Mouse (Mus musculus) heart, embryonic 13.5 days (tissue): Measurements from ENCODE around the gene Diaph2. TPM values are rescaled to one million over a fixed set of nuclear protein-coding genes. Genes with fewer than 3 reads are reported as not detected.

Experiments
- ATAC-seq: fragments of 200-750 bp; cut with Nextera tagmentation; 2 replicates; pipeline ENCODE4 v1.8.0; 2017; ENCODE audit warnings: moderate TSS enrichment; ENCODE audit not compliant: insufficient number of reproducible peaks, low FRiP score, low TSS enrichment; ENCODE audit errors: extremely low read depth
- H3K27ac ChIP-seq: fragments of 300-500 bp; sonication (generic); replicated peaks from 2 replicates; pipeline ENCODE4 v1.5.1; 2015; ENCODE audit warnings: moderate library complexity, mild to moderate bottlenecking, inconsistent platforms
- H3K27me3 ChIP-seq: fragments of 300-500 bp; sonication (generic); replicated peaks from 2 replicates; pipeline ENCODE4 v1.6.1; 2015; ENCODE audit warnings: mild to moderate bottlenecking, inconsistent platforms
- H3K36me3 ChIP-seq: fragments of 300-500 bp; sonication (generic); 2 replicates; pipeline ENCODE4 v1.6.1; 2015; ENCODE audit warnings: mild to moderate bottlenecking, inconsistent platforms
- H3K4me1 ChIP-seq: fragments of 300-500 bp; sonication (generic); 2 replicates; pipeline ENCODE4 v1.6.1; 2015; ENCODE audit warnings: inconsistent platforms
- H3K4me2 ChIP-seq: fragments of 300-500 bp; sonication (generic); 2 replicates; pipeline ENCODE4 v1.6.1; 2015; ENCODE audit warnings: inconsistent platforms, mild to moderate bottlenecking, moderate library complexity
- H3K4me3 ChIP-seq: fragments of 300-500 bp; sonication (generic); 2 replicates; pipeline ENCODE4 v1.5.1; 2015; ENCODE audit warnings: moderate library complexity, mild to moderate bottlenecking, inconsistent platforms
- H3K9ac ChIP-seq: fragments of 300-500 bp; sonication (generic); 2 replicates; pipeline ENCODE4 v1.6.1; 2015; ENCODE audit warnings: inconsistent platforms, mild to moderate bottlenecking, moderate library complexity
- H3K9me3 ChIP-seq: fragments of 300-500 bp; sonication (generic); 2 replicates; pipeline ENCODE4 v1.6.1; 2016; ENCODE audit warnings: inconsistent platforms
- WGBS: fragments of 180-500 bp; shearing (Covaris S2); methylation state at CpG from one replicate; pipeline ENCODE4 v1.1.7; 2015; ENCODE audit warnings: mixed read lengths; 5-methylcytosine and 5-hydroxymethylcytosine counted together
- polyA plus RNA-seq: library from polyadenylated mRNA; unstranded; fragments of >200 nt; fragmentation: Nextera tagmentation; extraction: Ambion mirVana; gene quantifications from 2 replicates; pipeline ENCODE4 v1.2.1, GENCODE M21; 2015

The Diaph2 gene
- polyA plus RNA-seq = 4.4 and 5.3 TPM in 2 replicates

DNA sequence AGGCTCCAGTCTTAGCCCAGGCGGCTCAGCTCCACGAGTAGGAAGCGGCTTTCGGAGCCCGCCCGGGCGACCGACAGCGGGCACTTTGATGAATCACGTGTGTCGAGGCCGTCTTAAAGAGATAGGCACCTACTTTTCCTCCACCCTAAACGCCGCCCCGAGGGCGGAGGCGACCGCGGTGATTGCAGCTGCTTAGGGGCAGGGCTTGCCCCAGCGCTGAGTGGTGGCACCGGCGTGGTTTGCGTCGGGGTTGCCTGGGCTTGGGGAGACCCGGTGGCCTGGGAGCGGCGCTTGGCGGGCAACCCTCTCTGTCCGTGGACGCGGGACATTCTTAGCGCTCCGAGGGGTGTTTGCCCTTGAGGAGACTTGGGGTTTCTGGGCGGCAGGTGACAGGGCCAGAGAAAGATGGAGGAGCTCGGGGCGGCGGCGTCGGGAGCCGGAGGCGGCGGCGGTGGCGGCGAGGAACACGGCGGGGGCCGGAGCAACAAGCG is at the start of gene Diaph2:
Gene Diaph2 (plus strand): TSS at position 172 of the 491 bp plus-strand sequence.
- H3K4me2 ChIP-seq = peak within 1 kb of the TSS; percentile 67
- H3K9ac ChIP-seq = peak within 1 kb of the TSS; percentile 81
- H3K27ac ChIP-seq = peak within 1 kb of the TSS; percentile 67
- ATAC-seq = peak; percentile 74
- H3K9me3 ChIP-seq = no peaks in the 10 kb centered on the region
- H3K4me1 ChIP-seq = 0 out of 2 replicates have a peak, but pooled peaks cover 2% of the 10 kb centered on the region
- no peaks in the 10 kb centered on the region for H3K36me3 ChIP-seq
- H3K27me3 ChIP-seq = no peaks in the 10 kb centered on the region
- WGBS = 3% methylated on average over 32 of the region's 49 CpGs
- peak within 1 kb of the TSS; percentile 70 for H3K4me3 ChIP-seq

DNA sequence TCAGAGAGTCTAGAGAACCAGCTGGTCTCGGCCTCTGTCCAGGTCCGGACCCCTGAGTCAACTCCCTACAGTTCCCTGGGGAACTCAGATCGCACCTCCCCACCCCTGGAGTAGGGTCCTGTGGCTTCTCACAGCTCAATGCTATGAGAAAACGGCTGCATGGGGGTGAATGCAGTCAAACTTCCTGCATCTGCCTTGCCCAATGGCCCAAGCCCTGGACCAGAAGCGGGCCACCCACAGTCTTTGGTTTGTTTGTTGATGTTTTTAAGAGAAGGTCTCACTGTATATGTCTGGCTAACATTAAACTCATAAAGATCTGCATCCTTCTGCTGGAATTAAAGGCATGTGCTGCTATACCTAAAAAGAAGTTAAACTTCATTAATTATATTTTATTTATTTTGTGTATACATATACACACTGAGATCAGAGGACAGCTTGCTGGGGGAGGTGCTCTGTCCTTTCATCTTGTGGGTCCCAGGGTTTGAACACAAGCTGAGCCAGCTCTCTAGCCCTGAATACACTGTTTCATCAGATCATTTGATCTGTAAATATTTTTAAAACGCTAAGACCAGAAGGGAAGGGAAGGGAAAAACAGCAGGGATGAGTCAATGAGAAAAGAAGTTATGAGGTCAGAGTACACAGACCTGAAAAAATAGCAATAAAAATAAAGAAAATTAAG is 47.8 kb upstream of the Diaph2 start:
- Histone ChIP-seq H3K4me1 (no peaks in the 10 kb centered on the region), H3K4me3 (no peak overlapping the region), H3K27me3 (no peaks in the 10 kb centered on the region), H3K4me2 (no peak overlapping the region), H3K27ac (no peak overlapping the region), H3K9ac (no peak overlapping the region), H3K36me3 (no peaks in the 10 kb centered on the region), H3K9me3 (no peaks in the 10 kb centered on the region)
- ATAC-seq = no peak
- WGBS = 31% methylated on average over 6 of the region's 6 CpGs

DNA sequence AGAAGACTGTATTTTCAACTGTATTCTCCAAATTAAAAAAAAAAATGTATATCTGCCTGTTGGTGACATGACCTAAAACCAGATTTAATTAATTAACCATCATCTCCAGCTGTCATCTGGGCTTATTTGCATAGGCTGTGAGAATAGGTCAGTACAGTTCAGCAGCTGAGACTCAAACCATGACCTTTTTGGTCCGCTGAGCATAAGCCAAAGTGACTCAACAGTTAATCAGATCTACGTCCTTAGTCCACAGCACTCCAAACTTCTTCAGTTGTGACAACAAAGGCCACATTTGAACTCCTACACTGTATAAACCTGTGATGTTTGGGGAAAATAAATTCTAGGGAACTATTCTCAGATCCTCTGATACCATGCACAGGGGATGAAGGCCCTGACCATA is 39.9 kb upstream of the Diaph2 start:
- WGBS = 74% methylated on average over 2 of the region's 2 CpGs
- H3K36me3 ChIP-seq = no peaks in the 10 kb centered on the region
- H3K9ac ChIP-seq = no peak overlapping the region
- no peaks in the 10 kb centered on the region for H3K9me3 ChIP-seq
- no peaks in the 10 kb centered on the region for H3K4me1 ChIP-seq
- no peak for ATAC-seq
- H3K4me3 ChIP-seq = no peak overlapping the region
- H3K27ac ChIP-seq = no peak overlapping the region
- no peaks in the 10 kb centered on the region for H3K27me3 ChIP-seq
- H3K4me2 ChIP-seq = no peak overlapping the region

GRCm38 (mm10) chrX:129728717-129729220 is 20.8 kb upstream of the Diaph2 start:
- no peak overlapping the region for H3K4me3 ChIP-seq
- no peaks in the 10 kb centered on the region for H3K4me1 ChIP-seq
- no peak for ATAC-seq
- H3K4me2 ChIP-seq = no peak overlapping the region
- H3K9ac ChIP-seq = no peak overlapping the region
- no peaks in the 10 kb centered on the region for H3K27me3 ChIP-seq
- H3K36me3 ChIP-seq = no peaks in the 10 kb centered on the region
- no peaks in the 10 kb centered on the region for H3K9me3 ChIP-seq
- H3K27ac ChIP-seq = no peak overlapping the region
- WGBS = 43% methylated on average over 2 of the region's 2 CpGs

GRCm38 (mm10) chrX:129736562-129736961 is 13.0 kb upstream of the Diaph2 start:
- no peaks in the 10 kb centered on the region for H3K9me3 ChIP-seq
- no peaks in the 10 kb centered on the region for H3K36me3 ChIP-seq
- no peak for ATAC-seq
- no peak overlapping the region for H3K9ac ChIP-seq
- H3K27me3 ChIP-seq = no peaks in the 10 kb centered on the region
- H3K4me2 ChIP-seq = no peak overlapping the region
- H3K27ac ChIP-seq = no peak overlapping the region
- no peaks in the 10 kb centered on the region for H3K4me1 ChIP-seq
- no peak overlapping the region for H3K4me3 ChIP-seq
- WGBS = 14% methylated on average over 1 of the region's 1 CpGs

DNA sequence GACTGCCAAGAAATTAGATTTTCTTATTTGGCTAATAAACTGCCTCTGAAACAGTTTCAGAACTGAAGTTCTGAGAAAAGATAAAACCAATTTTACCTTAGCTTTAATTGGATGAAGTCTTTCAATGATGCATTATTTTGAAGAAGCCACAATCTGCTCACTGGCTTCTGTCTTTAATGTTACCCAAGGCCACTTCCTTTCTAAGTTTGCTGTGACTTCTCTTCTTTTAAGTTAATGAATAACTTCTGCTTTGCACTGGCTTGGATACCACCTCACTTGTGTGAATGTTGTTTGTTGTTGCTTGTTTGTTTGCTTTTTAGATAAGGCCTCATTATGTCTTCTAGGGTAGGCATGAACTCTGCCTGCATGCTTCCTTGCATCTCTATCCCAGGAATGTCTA is 10.3 kb upstream of the Diaph2 start:
- Histone ChIP-seq H3K9ac (no peak overlapping the region), H3K36me3 (no peaks in the 10 kb centered on the region), H3K4me3 (no peak overlapping the region), H3K9me3 (no peaks in the 10 kb centered on the region), H3K4me2 (no peak overlapping the region), H3K27ac (no peak overlapping the region), H3K4me1 (no peaks in the 10 kb centered on the region), H3K27me3 (no peaks in the 10 kb centered on the region)
- no peak for ATAC-seq

GRCm38 (mm10) chrX:129742981-129743380 is 6.6 kb upstream of the Diaph2 start:
- Histone ChIP-seq H3K4me2 (no peak overlapping the region), H3K9me3 (no peaks in the 10 kb centered on the region), H3K27me3 (no peaks in the 10 kb centered on the region), H3K4me3 (no peak overlapping the region), H3K27ac (no peak overlapping the region), H3K9ac (no peak overlapping the region), H3K4me1 (no peaks in the 10 kb centered on the region), H3K36me3 (no peaks in the 10 kb centered on the region)
- 65% methylated on average over 3 of the region's 3 CpGs for WGBS
- ATAC-seq = no peak

DNA sequence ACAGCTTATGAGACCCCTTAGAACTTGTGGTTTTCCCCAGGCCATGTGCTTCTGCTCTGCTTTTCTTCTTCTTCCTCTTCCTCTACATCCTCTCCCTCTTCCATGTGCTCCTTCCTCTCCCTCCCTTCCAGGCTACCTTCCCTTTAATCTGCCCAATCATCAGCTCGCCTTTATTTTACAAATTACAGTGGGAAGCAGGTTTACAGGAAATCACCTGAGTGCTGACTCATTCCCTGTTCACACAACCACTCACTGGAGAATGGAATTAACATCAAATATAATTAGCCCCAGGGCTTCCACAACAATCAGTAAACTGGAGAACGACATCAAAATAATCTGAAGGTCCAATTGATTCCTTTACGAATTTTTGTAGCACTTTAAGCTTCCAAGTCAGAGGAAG is 3.6 kb upstream of the Diaph2 start:
- Histone ChIP-seq H3K27me3 (no peaks in the 10 kb centered on the region), H3K27ac (no peak overlapping the region), H3K4me1 (no peaks in the 10 kb centered on the region), H3K36me3 (no peaks in the 10 kb centered on the region), H3K4me2 (no peak overlapping the region), H3K4me3 (no peak overlapping the region), H3K9ac (no peak overlapping the region), H3K9me3 (no peaks in the 10 kb centered on the region)
- WGBS = 65% methylated on average over 3 of the region's 3 CpGs
- ATAC-seq = no peak

- Histone ChIP-seq H3K27ac (no peak overlapping the region), H3K4me3 (peak overlapping the region; percentile 70), H3K4me1 (0 out of 2 replicates have a peak, but pooled peaks cover 2% of the 10 kb centered on the region), H3K27me3 (no peaks in the 10 kb centered on the region), H3K9me3 (no peaks in the 10 kb centered on the region), H3K4me2 (peak overlapping the region; percentile 67), H3K9ac (peak overlapping the region; percentile 81; the same call in 1 of the 2 replicates), H3K36me3 (no peaks in the 10 kb centered on the region)
- 20% methylated on average over 1 of the region's 1 CpGs for WGBS
- no peak for ATAC-seq
These were observed 440 bp upstream of the Diaph2 start for GRCm38 (mm10) chrX:129749102-129749501.

DNA sequence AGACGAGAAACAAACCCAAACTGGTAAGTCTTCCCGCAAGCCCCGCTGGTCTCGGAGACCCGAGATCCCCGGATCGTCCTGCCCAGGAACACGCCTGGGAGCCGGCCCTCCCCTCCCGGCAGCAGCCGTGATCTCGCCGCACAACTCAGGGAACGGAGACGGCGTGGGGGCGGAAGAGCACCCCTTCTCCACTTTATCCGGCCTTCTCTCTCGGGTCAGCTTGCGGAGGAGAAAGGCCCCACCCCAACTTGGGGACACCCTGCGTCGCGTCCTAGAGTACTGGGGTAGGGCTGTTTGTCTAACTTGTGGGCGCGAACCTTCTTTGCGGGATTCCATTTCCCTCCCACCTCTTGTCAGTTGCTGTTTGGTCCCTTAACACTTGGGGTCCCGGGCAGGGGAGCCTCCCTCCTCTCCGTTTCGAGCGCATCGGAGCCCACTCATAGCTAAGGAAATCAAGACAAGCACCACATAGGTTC is 590 bp downstream of the Diaph2 start:
- Histone ChIP-seq H3K4me2 (peak overlapping the region; percentile 67), H3K4me1 (0 out of 2 replicates have a peak, but pooled peaks cover 2% of the 10 kb centered on the region), H3K27me3 (no peaks in the 10 kb centered on the region), H3K27ac (peak overlapping the region; percentile 67), H3K9ac (peak overlapping the region; percentile 81), H3K36me3 (no peaks in the 10 kb centered on the region), H3K9me3 (no peaks in the 10 kb centered on the region), H3K4me3 (peak overlapping the region; percentile 70)
- ATAC-seq = no peak
- 5% methylated on average over 25 of the region's 31 CpGs for WGBS

- no peak for ATAC-seq
- Histone ChIP-seq H3K9me3 (no peaks in the 10 kb centered on the region), H3K4me1 (0 out of 2 replicates have a peak, but pooled peaks cover 2% of the 10 kb centered on the region), H3K27ac (peak overlapping the region; percentile 67), H3K36me3 (no peaks in the 10 kb centered on the region), H3K27me3 (no peaks in the 10 kb centered on the region), H3K4me3 (peak overlapping the region; percentile 70), H3K9ac (peak overlapping the region; percentile 81), H3K4me2 (peak overlapping the region; percentile 67)
- WGBS = 17% methylated on average over 5 of the region's 6 CpGs
These were observed 1.1 kb downstream of the Diaph2 start for GRCm38 (mm10) chrX:129750606-129751005.

DNA sequence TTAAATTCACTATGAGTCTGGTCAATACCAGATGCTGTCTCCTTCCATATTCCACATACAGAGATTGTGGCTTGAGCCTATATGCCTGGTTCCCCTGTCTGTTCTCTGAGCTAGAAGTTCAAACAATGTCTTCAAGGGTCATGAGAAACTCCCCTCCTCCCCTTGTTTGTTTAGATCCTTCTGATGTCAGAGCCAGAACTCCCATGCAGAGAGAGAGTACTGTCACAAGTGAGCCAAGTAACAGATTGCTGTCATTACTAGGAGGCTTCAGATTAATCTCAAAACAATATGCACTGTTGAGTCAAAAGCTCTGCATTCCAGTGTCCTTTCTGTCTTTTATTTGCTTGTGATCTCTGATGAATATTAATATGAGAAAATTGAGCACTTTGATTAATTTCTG is 7.1 kb downstream of the Diaph2 start:
- ATAC-seq = no peak
- Histone ChIP-seq H3K27ac (no peak overlapping the region), H3K9ac (no peak overlapping the region), H3K4me1 (no peaks in the 10 kb centered on the region), H3K4me3 (no peak overlapping the region), H3K27me3 (no peaks in the 10 kb centered on the region), H3K36me3 (no peaks in the 10 kb centered on the region), H3K4me2 (no peak overlapping the region), H3K9me3 (no peaks in the 10 kb centered on the region)
